Mouse (Mus musculus): Measurements from ENCODE around the gene Lactbl1. TPM values are rescaled to one million over a fixed set of nuclear protein-coding genes. Genes with fewer than 3 reads are reported as not detected.
A peak's percentile ranks its signal among the peaks of the same experiment; 100 is the strongest.

Lactbl1 gene
- polyA plus RNA-seq (2012; ENCODE audit: insufficient read depth, low replicate concordance): 0.04 TPM in 1 of 2 replicates, not detected in the other

- Histone ChIP-seq H3K9me3 (no peaks in the 10 kb centered on the region), H3K27me3 (replicated peaks) (peaks cover 37% of the 10 kb centered on the region), H3K4me1 (peaks cover 32% of the 10 kb centered on the region), H3K4me3 (replicated peaks) (no peak within 1 kb of the TSS), H3K36me3 (replicated peaks; ENCODE audit: low read length) (no peaks in the 10 kb centered on the region)
- TF ChIP-seq FLI1 (IDR thresholded peaks at IDR 0.05; ENCODE audit: low read length): no peak
- no peak for TF ChIP-seq GATA1 (IDR thresholded peaks at IDR 0.05; ENCODE audit: borderline replicate concordance, low read length)
These were observed at the start of gene Lactbl1 for GRCm38 (mm10) chr4:136622388-136622787. Gene Lactbl1 (plus strand): TSS chr4:136622621.

GRCm38 (mm10) chr4:136581885-136582284 lies 40.5 kb upstream of the Lactbl1 start:
- TF ChIP-seq GATA1 (IDR thresholded peaks at IDR 0.05; ENCODE audit: borderline replicate concordance, low read length) (no peak), FLI1 (IDR thresholded peaks at IDR 0.05; ENCODE audit: low read length) (no peak)
- Histone ChIP-seq H3K9me3 (no peaks in the 10 kb centered on the region), H3K4me3 (replicated peaks) (no peak overlapping the region), H3K27me3 (replicated peaks) (no peaks in the 10 kb centered on the region), H3K4me1 (peaks cover 61% of the 10 kb centered on the region), H3K36me3 (replicated peaks; ENCODE audit: low read length) (peaks cover 47% of the 10 kb centered on the region)

GRCm38 (mm10) chr4:136587221-136587827 lies 35.1 kb upstream of the Lactbl1 start:
- no peaks in the 10 kb centered on the region for H3K27me3 ChIP-seq (replicated peaks)
- H3K36me3 ChIP-seq (replicated peaks; ENCODE audit: low read length): peaks cover 59% of the 10 kb centered on the region
- TF ChIP-seq FLI1 (IDR thresholded peaks at IDR 0.05; ENCODE audit: low read length) (no peak), GATA1 (IDR thresholded peaks at IDR 0.05; ENCODE audit: borderline replicate concordance, low read length) (no peak)
- H3K9me3 ChIP-seq: no peaks in the 10 kb centered on the region
- H3K4me3 ChIP-seq (replicated peaks): peak overlapping the region; percentile 60
- H3K4me1 ChIP-seq: peaks cover 70% of the 10 kb centered on the region

- Histone ChIP-seq H3K27me3 (replicated peaks) (no peaks in the 10 kb centered on the region), H3K9me3 (no peaks in the 10 kb centered on the region), H3K36me3 (replicated peaks; ENCODE audit: low read length) (peaks cover 61% of the 10 kb centered on the region), H3K4me1 (peaks cover 68% of the 10 kb centered on the region), H3K4me3 (replicated peaks) (peak overlapping the region; percentile 50)
- TF ChIP-seq FLI1 (IDR thresholded peaks at IDR 0.05; ENCODE audit: low read length) (no peak), GATA1 (IDR thresholded peaks at IDR 0.05; ENCODE audit: borderline replicate concordance, low read length) (no peak)
These were observed 34.4 kb upstream of the Lactbl1 start for GRCm38 (mm10) chr4:136588003-136588402.

GRCm38 (mm10) chr4:136592111-136592510 lies 30.3 kb upstream of the Lactbl1 start:
- H3K4me1 ChIP-seq: peaks cover 67% of the 10 kb centered on the region
- TF ChIP-seq FLI1 (IDR thresholded peaks at IDR 0.05; ENCODE audit: low read length): no peak
- no peak for TF ChIP-seq GATA1 (IDR thresholded peaks at IDR 0.05; ENCODE audit: borderline replicate concordance, low read length)
- no peak overlapping the region for H3K4me3 ChIP-seq (replicated peaks)
- H3K36me3 ChIP-seq (replicated peaks; ENCODE audit: low read length): peaks cover 46% of the 10 kb centered on the region
- no peaks in the 10 kb centered on the region for H3K27me3 ChIP-seq (replicated peaks)
- H3K9me3 ChIP-seq: no peaks in the 10 kb centered on the region

GRCm38 (mm10) chr4:136594006-136594405 lies 28.4 kb upstream of the Lactbl1 start:
- Histone ChIP-seq H3K36me3 (replicated peaks; ENCODE audit: low read length) (peaks cover 42% of the 10 kb centered on the region), H3K27me3 (replicated peaks) (no peaks in the 10 kb centered on the region)
- TF ChIP-seq GATA1 (IDR thresholded peaks at IDR 0.05; ENCODE audit: borderline replicate concordance, low read length): no peak
- TF ChIP-seq FLI1 (IDR thresholded peaks at IDR 0.05; ENCODE audit: low read length): no peak

GRCm38 (mm10) chr4:136595221-136595620 lies 27.2 kb upstream of the Lactbl1 start:
- H3K36me3 ChIP-seq (replicated peaks; ENCODE audit: low read length): peaks cover 33% of the 10 kb centered on the region
- TF ChIP-seq GATA1 (IDR thresholded peaks at IDR 0.05; ENCODE audit: borderline replicate concordance, low read length): no peak
- H3K4me1 ChIP-seq: peaks cover 62% of the 10 kb centered on the region
- H3K4me3 ChIP-seq (replicated peaks): no peak overlapping the region
- no peaks in the 10 kb centered on the region for H3K9me3 ChIP-seq
- H3K27me3 ChIP-seq (replicated peaks): no peaks in the 10 kb centered on the region

More at GRCm38 (mm10) chr4:136594006-136594405, 28.4 kb upstream of the Lactbl1 start:
- Histone ChIP-seq H3K4me1 (peaks cover 69% of the 10 kb centered on the region), H3K9me3 (no peaks in the 10 kb centered on the region), H3K4me3 (replicated peaks) (peak overlapping the region; percentile 78)

- Histone ChIP-seq H3K27me3 (replicated peaks) (no peaks in the 10 kb centered on the region), H3K9me3 (no peaks in the 10 kb centered on the region), H3K4me3 (replicated peaks) (peak overlapping the region; percentile 65), H3K4me1 (peaks cover 60% of the 10 kb centered on the region), H3K36me3 (replicated peaks; ENCODE audit: low read length) (peaks cover 13% of the 10 kb centered on the region)
- TF ChIP-seq FLI1 (IDR thresholded peaks at IDR 0.05; ENCODE audit: low read length) (no peak), GATA1 (IDR thresholded peaks at IDR 0.05; ENCODE audit: borderline replicate concordance, low read length) (no peak)
These were observed 24.0 kb upstream of the Lactbl1 start for GRCm38 (mm10) chr4:136598268-136598876.

GRCm38 (mm10) chr4:136599869-136600268 lies 22.6 kb upstream of the Lactbl1 start:
- H3K27me3 ChIP-seq (replicated peaks): no peaks in the 10 kb centered on the region
- peaks cover 13% of the 10 kb centered on the region for H3K36me3 ChIP-seq (replicated peaks; ENCODE audit: low read length)
- H3K9me3 ChIP-seq: no peaks in the 10 kb centered on the region
- no peak overlapping the region for H3K4me3 ChIP-seq (replicated peaks)
- H3K4me1 ChIP-seq: peaks cover 45% of the 10 kb centered on the region
- no peak for TF ChIP-seq GATA1 (IDR thresholded peaks at IDR 0.05; ENCODE audit: borderline replicate concordance, low read length)
- no peak for TF ChIP-seq FLI1 (IDR thresholded peaks at IDR 0.05; ENCODE audit: low read length)

GRCm38 (mm10) chr4:136600536-136600935 lies 21.9 kb upstream of the Lactbl1 start:
- H3K4me3 ChIP-seq (replicated peaks): peak overlapping the region; percentile 97

More at GRCm38 (mm10) chr4:136600536-136600935, 21.9 kb upstream of the Lactbl1 start:
- no peaks in the 10 kb centered on the region for H3K27me3 ChIP-seq (replicated peaks)
- H3K9me3 ChIP-seq: no peaks in the 10 kb centered on the region
- peaks cover 38% of the 10 kb centered on the region for H3K4me1 ChIP-seq
- peaks cover 13% of the 10 kb centered on the region for H3K36me3 ChIP-seq (replicated peaks; ENCODE audit: low read length)
- TF ChIP-seq GATA1 (IDR thresholded peaks at IDR 0.05; ENCODE audit: borderline replicate concordance, low read length): no peak
- TF ChIP-seq FLI1 (IDR thresholded peaks at IDR 0.05; ENCODE audit: low read length): no peak

Data from megakaryocyte, embryonic 14.5 days (primary cell).